ENCODE assay signal across 12 mouse cellular contexts in genomic region chr13:107607294-107607693, GRCm38 (mm10).
DNase-seq lines count a peak whose midpoint lies in the region; ATAC-seq lines count a peak whose summit lies in the region.
"Had no signal": no experiment of that assay in that cellular context is flagged by ENCODE, and none has a peak within 500 bp of the region (broad histone marks: within the 10 kb centered on the region; RNA-seq: fewer than 3 reads in every experiment).

No protein-coding gene starts in this region.

- H3K9me3 ChIP-seq in heart, embryonic 14.5 days (ENCODE audit: control insufficient read depth, low read length) = peaks cover 4% of the 10 kb centered on the region; the same call in 1 of the 2 replicates
- no peaks in the 10 kb centered on the region for H3K9me3 ChIP-seq in liver, embryonic 11.5 days (ENCODE audit: control insufficient read depth, low read length)
- peaks cover 7% of the 10 kb centered on the region; the same call in 1 of the 2 replicates for H3K9me3 ChIP-seq in forebrain, embryonic 10.5 days
- H3K9me3 ChIP-seq: embryonic facial prominence, embryonic 15.5 days had no signal

- H3K9ac ChIP-seq in heart, embryonic 14.5 days (ENCODE audit: low read length) = no peak overlapping the region
- no peak overlapping the region for H3K9ac ChIP-seq in liver, embryonic 11.5 days (ENCODE audit: low read depth, low read length)
- H3K9ac ChIP-seq: embryonic facial prominence, embryonic 15.5 days; neural tube, embryonic 12.5 days had no signal

- ATAC-seq in heart, embryonic 14.5 days (ENCODE audit: insufficient number of reproducible peaks, insufficient read depth, low FRiP score, low read depth) = peak; percentile 54; the same call in 1 of the 2 replicates
- 0 out of 2 replicates have a peak, but pooled peaks have one; percentile 31 for ATAC-seq in liver, embryonic 11.5 days (replicated peaks; ENCODE audit: low FRiP score)

- H3K4me2 ChIP-seq in heart, embryonic 14.5 days (ENCODE audit: low read length) = no peak overlapping the region
- H3K4me2 ChIP-seq in liver, embryonic 11.5 days = no peak overlapping the region
- H3K4me2 ChIP-seq: embryonic facial prominence, embryonic 15.5 days; neural tube, embryonic 12.5 days had no signal

- H3K27ac ChIP-seq in heart, embryonic 14.5 days (replicated peaks in 1 of 2; ENCODE audit: control insufficient read depth in 1 of 2, insufficient read depth in 1 of 2, low read depth in 2 of 2, low read length in 2 of 2) = 0 out of 4 replicates have a peak overlapping the region, but pooled peaks of 1 of the 2 experiments have one; percentile 26
- no peak overlapping the region for H3K27ac ChIP-seq in liver, embryonic 11.5 days (ENCODE audit: low read depth, low read length)
- no peak overlapping the region for H3K27ac ChIP-seq in forebrain, embryonic 10.5 days
- H3K27ac ChIP-seq: embryonic facial prominence, embryonic 15.5 days; neural tube, embryonic 12.5 days had no signal

- no peak overlapping the region for H3K4me3 ChIP-seq in heart, embryonic 14.5 days (ENCODE audit: control insufficient read depth in 1 of 2, insufficient read depth in 1 of 2, low read depth in 1 of 2, low read length in 2 of 2)
- H3K4me3 ChIP-seq in liver, embryonic 11.5 days (ENCODE audit: low read depth, low read length) = no peak overlapping the region
- H3K4me3 ChIP-seq in forebrain, embryonic 10.5 days = no peak overlapping the region
- H3K4me3 ChIP-seq: embryonic facial prominence, embryonic 15.5 days; neural tube, embryonic 12.5 days had no signal

- no peaks in the 10 kb centered on the region for H3K27me3 ChIP-seq in heart, embryonic 14.5 days (ENCODE audit: control insufficient read depth, insufficient read depth, low read length)
- no peaks in the 10 kb centered on the region for H3K27me3 ChIP-seq in liver, embryonic 11.5 days (replicated peaks; ENCODE audit: control insufficient read depth, insufficient read depth, low read length)
- no peaks in the 10 kb centered on the region for H3K27me3 ChIP-seq in forebrain, embryonic 10.5 days (ENCODE audit: poor library complexity, severe bottlenecking)
- H3K27me3 ChIP-seq: embryonic facial prominence, embryonic 15.5 days; neural tube, embryonic 12.5 days had no signal

- H3K4me1 ChIP-seq in heart, embryonic 14.5 days (ENCODE audit: control insufficient read depth in 2 of 2, insufficient read depth in 2 of 2, low read length in 2 of 2) = peaks cover 3 to 4% of the 10 kb centered on the region in 2 experiments; a peak in 3 of 4 replicates
- H3K4me1 ChIP-seq in liver, embryonic 11.5 days (replicated peaks; ENCODE audit: control insufficient read depth, insufficient read depth, low read length) = no peaks in the 10 kb centered on the region
- peaks cover 3% of the 10 kb centered on the region; the same call in 1 of the 2 replicates for H3K4me1 ChIP-seq in forebrain, embryonic 10.5 days
- H3K4me1 ChIP-seq: embryonic facial prominence, embryonic 15.5 days; neural tube, embryonic 12.5 days had no signal

- DNase-seq in adrenal gland, postnatal 14 days = peak; percentile 11
- DNase-seq in adrenal gland, postnatal 4 days (ENCODE audit: low spot score in 2 of 2) = no peak
- peak; percentile 96 for DNase-seq in 416B (ENCODE audit: low read depth)
- no peak for DNase-seq in liver, embryonic 11.5 days (ENCODE audit: low spot score)
- DNase-seq in frontal cortex, postnatal 14 days (ENCODE audit: low spot score in 2 of 2) = no peak
- no peak for DNase-seq in forebrain, embryonic 10.5 days (ENCODE audit: extremely low spot score, low spot score)
- DNase-seq in right cerebral cortex, postnatal 25 days = no peak
- DNase-seq: B cell, adult 2 months; thymus, adult 2 months had no signal

- H3K36me3 ChIP-seq in heart, embryonic 14.5 days (ENCODE audit: control insufficient read depth, insufficient read depth, low read length) = no peaks in the 10 kb centered on the region
- H3K36me3 ChIP-seq in liver, embryonic 11.5 days (ENCODE audit: control insufficient read depth, insufficient read depth, low read length) = no peaks in the 10 kb centered on the region
- no peaks in the 10 kb centered on the region for H3K36me3 ChIP-seq in forebrain, embryonic 10.5 days (replicated peaks)
- H3K36me3 ChIP-seq: embryonic facial prominence, embryonic 15.5 days; neural tube, embryonic 12.5 days had no signal

- WGBS in heart, embryonic 14.5 days = 46% methylated on average over 4 of the region's 4 CpGs
- 55% methylated on average over 4 of the region's 4 CpGs for WGBS in liver, embryonic 11.5 days
- 83% methylated on average over 4 of the region's 4 CpGs for WGBS in forebrain, embryonic 10.5 days

Comparison
In these comparisons a context has a peak if more than half of its experiments do, and no peak if none do; other contexts are left out.
1. DNase-seq: peak in adrenal gland, postnatal 14 days (single experiment) and 416B (single experiment); none in adrenal gland, postnatal 4 days (0 of 2), liver, embryonic 11.5 days (single experiment), frontal cortex, postnatal 14 days (0 of 2), forebrain, embryonic 10.5 days (single experiment) and right cerebral cortex, postnatal 25 days (single experiment).